Mouse (Mus musculus) naive thymus-derived CD4-positive, alpha-beta T cell, adult 5 months (primary cell): ENCODE data around the gene Pnliprp1. TPM values are rescaled to one million over a fixed set of nuclear protein-coding genes. Genes with fewer than 3 reads are reported as not detected.

Source experiments
- polyA plus RNA-seq: library from polyadenylated mRNA; unstranded; fragments of 100-300 nt; shearing (Covaris generic); gene quantifications from one replicate; pipeline ENCODE4 v1.2.1, GENCODE M21; 2017

Pnliprp1 gene
- 0.27 TPM for polyA plus RNA-seq

GRCm38 (mm10) chr19:58728445-58729031 lies at the start of gene Pnliprp1:
Gene Pnliprp1 (plus strand): TSS chr19:58728887.

GRCm38 (mm10) chr19:58759423-58759822 lies 30.7 kb downstream of the Pnliprp1 start, which contains the start of gene Pnliprp2:
Gene Pnliprp2 (plus strand): TSS chr19:58759719.

Other genes with a start within 250 kb of the Pnliprp1 start
- gene Ccdc172, start 216.9 kb upstream of the Pnliprp1 start, polyA plus RNA-seq = not detected
- not detected for gene Pnlip, start 76.4 kb upstream of the Pnliprp1 start, polyA plus RNA-seq
- not detected for gene Pnliprp2, start 30.8 kb downstream of the Pnliprp1 start, polyA plus RNA-seq
- gene 1700019N19Rik, start 65.6 kb downstream of the Pnliprp1 start, polyA plus RNA-seq = not detected
- gene Eno4, start 214.5 kb downstream of the Pnliprp1 start, polyA plus RNA-seq = not detected
- gene Hspa12a, start 214.8 kb downstream of the Pnliprp1 start, polyA plus RNA-seq = 2.3 TPM